ENCODE assay signal across 8 mouse cellular contexts in the genomic region with DNA sequence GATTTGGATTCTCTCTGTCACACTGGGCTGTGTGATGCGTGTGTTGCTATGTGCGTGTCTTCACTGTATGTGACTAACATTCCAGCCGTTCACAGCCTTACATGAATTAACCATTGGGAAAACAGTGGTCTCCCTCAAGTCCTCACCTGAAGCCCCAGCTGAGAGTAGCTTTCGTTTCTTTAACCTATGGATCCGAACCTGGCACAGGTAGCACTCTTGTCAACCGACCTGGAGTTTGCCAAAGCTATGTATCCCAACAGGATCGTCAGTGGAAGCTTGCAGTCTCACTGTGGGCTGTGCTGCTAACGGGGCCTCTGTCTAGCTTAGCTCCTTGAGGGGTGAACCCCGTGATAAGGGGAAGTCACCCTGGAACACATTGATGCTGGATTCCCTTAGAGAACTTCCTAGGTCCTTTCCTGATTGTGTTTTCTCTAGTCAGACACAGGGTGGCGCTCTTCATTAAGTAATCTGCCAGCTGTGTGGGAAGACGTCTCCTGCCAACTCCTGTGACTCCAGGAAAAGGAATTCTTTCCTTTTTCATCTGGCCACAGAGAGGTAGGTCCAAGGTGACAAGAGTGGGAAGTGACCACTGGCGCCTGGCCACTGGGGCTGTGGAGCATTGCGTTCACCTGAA. TPM values are rescaled to one million over a fixed set of nuclear protein-coding genes. Genes with fewer than 3 reads are reported as not detected.
DNase-seq lines count a peak whose midpoint lies in the region; ATAC-seq and TF ChIP-seq lines count a peak whose summit lies in the region.

No protein-coding gene starts in this region.

- H3ac ChIP-seq in C2C12 (ENCODE audit: control insufficient read depth, insufficient read length, low read depth), result no peak overlapping the region

- DNase-seq in adrenal gland, adult 2 months, result peak; percentile 74
- peak; percentile 81 for DNase-seq in embryo, embryonic 9.5 days (ENCODE audit: extremely low spot score)
- peak; percentile 74 for DNase-seq in heart, adult 8-10 months (ENCODE audit: low spot score)
- peak; percentile 52 to 62 for DNase-seq in kidney, adult 8-10 months

- peaks cover 19% of the 10 kb centered on the region for H3K4me1 ChIP-seq in liver, embryonic 15.5 days (replicated peaks)
- H3K4me1 ChIP-seq in neural tube, embryonic 15.5 days, result peaks cover 11% of the 10 kb centered on the region

- H3K36me3 ChIP-seq in C2C12 (ENCODE audit: control insufficient read depth, insufficient read depth), result peaks cover 12% of the 10 kb centered on the region
- H3K36me3 ChIP-seq in liver, embryonic 15.5 days (replicated peaks), result peaks cover 26% of the 10 kb centered on the region
- H3K36me3 ChIP-seq in neural tube, embryonic 15.5 days, result peaks cover 32% of the 10 kb centered on the region

- H3K9ac ChIP-seq in liver, embryonic 15.5 days, result no peak overlapping the region
- H3K9ac ChIP-seq in neural tube, embryonic 15.5 days (replicated peaks), result 0 out of 2 replicates have a peak overlapping the region, but pooled peaks have one; percentile 45

- WGBS in liver, embryonic 15.5 days (ENCODE audit: insufficient replicate concordance), result 43% methylated on average over 13 of the region's 13 CpGs
- WGBS in neural tube, embryonic 15.5 days, result 42% methylated on average over 13 of the region's 13 CpGs

- H3K4me3 ChIP-seq in C2C12 (ENCODE audit: insufficient read depth, poor library complexity, severe bottlenecking), result no peak overlapping the region
- no peak overlapping the region for H3K4me3 ChIP-seq in liver, embryonic 15.5 days (replicated peaks)
- 0 out of 2 replicates have a peak overlapping the region, but pooled peaks have one; percentile 15 for H3K4me3 ChIP-seq in neural tube, embryonic 15.5 days (replicated peaks)

- no peaks in the 10 kb centered on the region for H3K27me3 ChIP-seq in C2C12 (ENCODE audit: control insufficient read depth, insufficient read depth, insufficient read length)
- no peaks in the 10 kb centered on the region for H3K27me3 ChIP-seq in liver, embryonic 15.5 days
- H3K27me3 ChIP-seq in neural tube, embryonic 15.5 days (replicated peaks), result no peaks in the 10 kb centered on the region

- no peaks in the 10 kb centered on the region for H3K9me3 ChIP-seq in liver, embryonic 15.5 days (replicated peaks)
- no peaks in the 10 kb centered on the region for H3K9me3 ChIP-seq in neural tube, embryonic 15.5 days (replicated peaks)

- no peaks in the 10 kb centered on the region for H3K79me3 ChIP-seq in C2C12 (ENCODE audit: low read depth)

- H3K27ac ChIP-seq in liver, embryonic 15.5 days (replicated peaks), result no peak overlapping the region
- H3K27ac ChIP-seq in neural tube, embryonic 15.5 days (replicated peaks), result peak overlapping the region; percentile 65

- peak; percentile 37 for TF ChIP-seq CTCF in C2C12 (IDR thresholded peaks at IDR 0.05; ENCODE audit: control insufficient read depth, insufficient read depth, insufficient read length)

- ATAC-seq in liver, embryonic 15.5 days (ENCODE audit: insufficient read depth), result 0 out of 2 replicates have a peak, but pooled peaks have one; percentile 6
- peak; percentile 89 for ATAC-seq in neural tube, embryonic 15.5 days (ENCODE audit: low FRiP score)
- no peak for ATAC-seq in inflammation-experienced regulatory T-cells, adult 6 months

- peak overlapping the region; percentile 25; the same call in 1 of the 2 replicates for H3K4me2 ChIP-seq in liver, embryonic 15.5 days
- peak overlapping the region; percentile 52 for H3K4me2 ChIP-seq in neural tube, embryonic 15.5 days

- H3K79me2 ChIP-seq in C2C12 (ENCODE audit: control insufficient read depth, insufficient read depth), result no peaks in the 10 kb centered on the region

TF ChIP-seq in C2C12, 6 proteins besides CTCF, POLR2A, EP300 and RAD21:
- TF ChIP-seq FOSL1 (IDR thresholded peaks at IDR 0.05; ENCODE audit: insufficient read depth, low read length, poor library complexity, severe bottlenecking), result no peak
- TF ChIP-seq MAX (IDR thresholded peaks at IDR 0.05), result no peak
- TF ChIP-seq CEBPB (IDR thresholded peaks at IDR 0.05; ENCODE audit: low read depth), result no peak
- TF ChIP-seq MYOG (IDR thresholded peaks at IDR 0.05; ENCODE audit: control insufficient read depth, extremely low read depth, insufficient read length), result no peak
- no peak for TF ChIP-seq USF1 (IDR thresholded peaks at IDR 0.05; ENCODE audit: low read depth)
- no peak for TF ChIP-seq MYOD1 (IDR thresholded peaks at IDR 0.05; ENCODE audit: control insufficient read depth, insufficient read length, low read depth)
TF ChIP-seq in C2C12: peak in this region for 0.

RNA-seq across cellular contexts. Expression of a gene that starts 24.2 kb away (rescaled TPM):
- 0.49 TPM for polyA plus RNA-seq in C2C12 (2012; fragmentation: generic; extraction: Trizol)
- 1 to 10 TPM; 4.6 to 4.7 TPM for total RNA-seq in adrenal gland, adult 2 months (2021)
- 0.51 and 1.9 TPM in 2 replicates for polyA plus RNA-seq in adrenal gland, adult 2 months (2012; rRNA removed)
- 1 to 10 TPM in 2 of 4 experiments, under 1 TPM in 2; 0.55 to 1.4 (median 1.1) TPM for total RNA-seq in heart, adult 8-10 months (2022)
- polyA plus RNA-seq in liver, embryonic 15.5 days (2015; fragmentation: Nextera tagmentation; extraction: Ambion mirVana), result 1.8 and 3.4 TPM in 2 replicates
- 3.2 and 4.3 TPM in 2 replicates for polyA plus RNA-seq in neural tube, embryonic 15.5 days (2015; fragmentation: Nextera tagmentation; extraction: Ambion mirVana)
- 1 to 10 TPM in 2 of 3 experiments, under 1 TPM in 1; 0.72 to 3.6 (median 3.2) TPM for polyA plus RNA-seq in inflammation-experienced regulatory T-cells, adult 6 months (2017; shearing (Covaris generic))

RNA-seq across cellular contexts. Expression of a gene that starts 24.2 kb away (rescaled TPM):
- 0.35 TPM for polyA plus RNA-seq in C2C12 (2012; fragmentation: generic; extraction: Trizol)
- 1 to 10 TPM; 2.0 to 2.1 TPM for total RNA-seq in adrenal gland, adult 2 months (2021)
- not detected in 2 replicates for polyA plus RNA-seq in adrenal gland, adult 2 months (2012; rRNA removed)
- not detected for total RNA-seq in heart, adult 8-10 months (2022)
- 2.3 and 2.8 TPM in 2 replicates for polyA plus RNA-seq in liver, embryonic 15.5 days (2015; fragmentation: Nextera tagmentation; extraction: Ambion mirVana)
- polyA plus RNA-seq in neural tube, embryonic 15.5 days (2015; fragmentation: Nextera tagmentation; extraction: Ambion mirVana), result 0.68 TPM in 1 of 2 replicates, not detected in the other
- polyA plus RNA-seq in inflammation-experienced regulatory T-cells, adult 6 months (2017; shearing (Covaris generic)), result 1 to 10 TPM; 1.2 to 5.4 (median 5.1) TPM

RNA-seq across cellular contexts. Expression of a gene that starts 24.5 kb away (rescaled TPM):
- 13.4 TPM for polyA plus RNA-seq in C2C12 (2012; fragmentation: generic; extraction: Trizol)
- 10 to 100 TPM; 39.3 to 47.8 TPM for total RNA-seq in adrenal gland, adult 2 months (2021)
- polyA plus RNA-seq in adrenal gland, adult 2 months (2012; rRNA removed), result 23.2 and 23.9 TPM in 2 replicates
- 10 to 100 TPM; 21.6 to 33.2 (median 27.0) TPM for total RNA-seq in heart, adult 8-10 months (2022)
- 22.4 and 23.9 TPM in 2 replicates for polyA plus RNA-seq in liver, embryonic 15.5 days (2015; fragmentation: Nextera tagmentation; extraction: Ambion mirVana)
- polyA plus RNA-seq in neural tube, embryonic 15.5 days (2015; fragmentation: Nextera tagmentation; extraction: Ambion mirVana), result 82.5 and 88.8 TPM in 2 replicates
- 100 to 1,000 TPM in 2 of 3 experiments, 10 to 100 TPM in 1; 86.6 to 207 (median 188) TPM for polyA plus RNA-seq in inflammation-experienced regulatory T-cells, adult 6 months (2017; shearing (Covaris generic))

RNA-seq across cellular contexts. Expression of a gene that starts 55.5 kb away (rescaled TPM):
- polyA plus RNA-seq in C2C12 (2012; fragmentation: generic; extraction: Trizol), result 2.7 TPM
- 1 to 10 TPM; 3.3 to 5.4 TPM for total RNA-seq in adrenal gland, adult 2 months (2021)
- 0.21 TPM in 1 of 2 replicates, not detected in the other for polyA plus RNA-seq in adrenal gland, adult 2 months (2012; rRNA removed)
- total RNA-seq in heart, adult 8-10 months (2022), result 1 to 10 TPM in 3 of 4 experiments, under 1 TPM in 1; 0.68 to 3.5 (median 2.2) TPM
- polyA plus RNA-seq in liver, embryonic 15.5 days (2015; fragmentation: Nextera tagmentation; extraction: Ambion mirVana), result 2.5 and 3.4 TPM in 2 replicates
- 6.2 and 6.4 TPM in 2 replicates for polyA plus RNA-seq in neural tube, embryonic 15.5 days (2015; fragmentation: Nextera tagmentation; extraction: Ambion mirVana)
- 10 to 100 TPM in 1 of 3 experiments, 1 to 10 TPM in 2; 5.0 to 12.9 (median 8.2) TPM for polyA plus RNA-seq in inflammation-experienced regulatory T-cells, adult 6 months (2017; shearing (Covaris generic))
